Mouse (Mus musculus) T-helper 2 cell (primary cell): Measurements from ENCODE around the gene Nudt13.
"Not testable (repeated sequence)": the region's sequence is repeated elsewhere in the genome, so short reads cannot be mapped to it uniquely, and the experiment has no call there.

Experiments used
- in situ Hi-C: fragments of 300-600 bp; cut with MboI, MseI; formaldehyde crosslinking; loops from one replicate; pipeline ENCODE4 v1.15.1; 2025; ENCODE audit warnings: high pct_unique_total_duplicates

The Nudt13 gene

DNA sequence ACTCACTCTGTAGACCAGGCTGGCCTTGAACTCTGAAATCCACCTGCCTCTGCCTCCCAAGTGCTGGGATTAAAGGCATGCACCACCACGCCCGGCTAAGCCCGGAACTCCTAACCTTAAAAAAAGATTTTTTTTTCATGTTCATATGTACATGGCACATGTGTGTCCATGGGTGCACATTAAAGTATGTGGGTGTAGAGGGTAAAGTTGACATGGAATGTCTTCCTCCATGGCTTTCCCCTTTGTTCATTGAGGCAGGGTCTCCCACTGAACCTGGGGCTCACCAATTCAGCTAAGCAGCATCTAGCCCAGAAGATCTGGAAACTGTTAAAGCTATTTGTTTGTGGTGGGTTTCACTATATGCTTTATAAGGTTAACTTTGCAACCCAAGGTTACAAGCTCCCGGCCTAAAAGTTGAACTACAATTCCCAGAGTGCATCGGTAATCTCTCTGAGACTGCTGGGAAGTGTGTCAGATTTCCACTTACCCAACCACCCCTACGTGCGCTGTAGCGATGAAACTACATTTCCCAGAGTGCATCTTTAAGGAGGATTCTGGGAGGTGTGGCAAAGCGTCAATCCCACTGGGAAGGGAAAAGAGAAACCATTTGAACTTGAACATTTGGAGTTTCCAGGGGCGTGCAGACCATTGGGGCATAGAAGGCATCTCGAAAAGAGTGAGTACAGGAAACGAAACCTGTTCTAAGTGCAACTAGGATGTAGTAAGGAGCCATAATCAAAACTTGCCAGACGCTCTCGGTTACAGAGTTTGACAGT lies at the start of gene Nudt13:
Gene Nudt13 (plus strand): TSS at position 581 of the 776 bp plus-strand sequence.
- in situ Hi-C loops, result no loop called here

DNA sequence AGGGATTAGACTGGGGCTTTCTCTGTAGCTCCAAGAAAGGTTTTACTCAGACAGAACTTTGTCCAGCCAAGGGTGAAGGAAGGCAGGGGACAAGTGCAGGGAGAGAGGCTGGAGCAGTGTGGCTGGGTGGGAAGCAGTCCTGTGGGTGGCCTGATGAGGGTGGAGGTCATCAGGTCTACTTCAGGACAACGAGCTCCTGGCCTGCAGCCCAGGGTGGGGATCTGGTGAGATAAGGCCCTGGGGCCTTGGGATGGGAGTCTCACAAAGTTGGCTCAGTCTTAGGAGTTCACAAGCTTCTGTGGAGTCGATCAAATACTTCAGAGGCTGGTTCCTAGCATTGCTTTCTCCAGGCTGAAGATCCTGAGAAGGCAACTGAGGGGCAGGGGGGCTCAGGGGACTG lies 49.2 kb upstream of the Nudt13 start:
- in situ Hi-C loops, result loop anchor here (5.0 to 10.0 kb wide), 2 partner anchors 48 to 411 kb away; no protein-coding TSS in a partner anchor

DNA sequence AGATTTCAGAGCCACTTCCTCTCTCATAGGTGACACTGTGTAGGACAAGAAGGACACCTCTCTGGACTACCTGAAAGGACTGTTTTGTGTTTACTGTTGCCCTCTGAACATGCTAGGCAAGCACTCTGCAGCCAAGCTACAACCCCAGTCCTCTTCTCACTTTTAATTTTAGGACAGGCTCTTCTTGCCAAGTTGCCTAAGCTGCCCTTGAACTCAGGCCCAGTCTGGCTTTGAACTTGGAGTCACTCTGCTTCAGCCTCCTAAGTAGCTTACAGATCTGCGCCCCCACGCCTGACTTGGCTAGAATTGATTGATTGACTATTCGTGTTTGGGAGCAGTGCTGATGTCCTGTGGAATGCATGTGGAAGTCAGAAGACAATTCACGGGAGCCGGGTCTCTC lies 48.6 kb upstream of the Nudt13 start:
- in situ Hi-C loops, result loop anchor here (5.0 to 10.0 kb wide), 2 partner anchors 49 to 411 kb away; no protein-coding TSS in a partner anchor

DNA sequence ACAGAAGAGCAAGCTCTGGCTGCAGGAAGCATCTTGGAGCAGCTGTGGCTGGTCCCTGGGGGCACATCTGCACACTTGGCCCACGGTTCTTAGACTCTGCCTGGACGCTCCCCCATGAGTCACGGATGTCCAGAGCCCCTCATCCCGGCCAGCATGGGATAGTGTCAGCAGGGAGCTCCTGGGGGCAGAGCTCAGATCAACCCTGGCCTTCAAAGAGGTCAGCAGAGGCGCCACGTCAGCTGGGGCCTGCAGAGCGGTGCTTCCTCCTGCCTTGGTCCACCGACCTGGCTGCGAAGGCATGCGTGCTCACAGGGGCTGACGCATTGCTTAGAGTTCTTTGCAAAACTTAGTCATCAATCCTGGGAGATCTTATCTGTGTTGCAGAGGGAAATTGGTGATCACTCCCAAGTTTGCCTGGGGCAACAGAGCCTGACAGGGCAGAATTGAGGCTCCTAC lies 47.7 kb upstream of the Nudt13 start:
- in situ Hi-C loops, result loop anchor here (5.0 to 10.0 kb wide), 2 partner anchors 50 to 412 kb away; no protein-coding TSS in a partner anchor

DNA sequence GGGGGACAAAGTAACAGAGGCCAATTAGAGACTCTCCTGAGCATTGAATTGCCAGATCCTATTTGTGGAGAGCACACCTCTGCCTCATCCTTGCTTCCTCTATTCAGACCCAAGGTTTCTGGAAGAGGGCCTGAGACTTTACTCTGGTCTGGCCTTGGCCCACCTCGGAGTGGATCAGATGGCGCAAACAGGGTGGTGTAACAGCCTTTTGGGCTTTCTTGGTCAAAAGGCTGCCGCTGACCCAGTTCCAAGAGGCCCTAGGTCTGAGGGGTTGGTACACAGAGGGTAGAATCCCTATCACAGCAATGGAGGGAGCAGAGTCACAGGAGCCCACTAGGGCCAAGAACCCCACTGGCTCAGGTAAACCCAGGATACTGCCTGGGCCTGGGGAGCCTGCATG lies 46.5 kb upstream of the Nudt13 start:
- in situ Hi-C loops, result loop anchor here (5.0 to 10.0 kb wide), 2 partner anchors 51 to 413 kb away; no protein-coding TSS in a partner anchor

DNA sequence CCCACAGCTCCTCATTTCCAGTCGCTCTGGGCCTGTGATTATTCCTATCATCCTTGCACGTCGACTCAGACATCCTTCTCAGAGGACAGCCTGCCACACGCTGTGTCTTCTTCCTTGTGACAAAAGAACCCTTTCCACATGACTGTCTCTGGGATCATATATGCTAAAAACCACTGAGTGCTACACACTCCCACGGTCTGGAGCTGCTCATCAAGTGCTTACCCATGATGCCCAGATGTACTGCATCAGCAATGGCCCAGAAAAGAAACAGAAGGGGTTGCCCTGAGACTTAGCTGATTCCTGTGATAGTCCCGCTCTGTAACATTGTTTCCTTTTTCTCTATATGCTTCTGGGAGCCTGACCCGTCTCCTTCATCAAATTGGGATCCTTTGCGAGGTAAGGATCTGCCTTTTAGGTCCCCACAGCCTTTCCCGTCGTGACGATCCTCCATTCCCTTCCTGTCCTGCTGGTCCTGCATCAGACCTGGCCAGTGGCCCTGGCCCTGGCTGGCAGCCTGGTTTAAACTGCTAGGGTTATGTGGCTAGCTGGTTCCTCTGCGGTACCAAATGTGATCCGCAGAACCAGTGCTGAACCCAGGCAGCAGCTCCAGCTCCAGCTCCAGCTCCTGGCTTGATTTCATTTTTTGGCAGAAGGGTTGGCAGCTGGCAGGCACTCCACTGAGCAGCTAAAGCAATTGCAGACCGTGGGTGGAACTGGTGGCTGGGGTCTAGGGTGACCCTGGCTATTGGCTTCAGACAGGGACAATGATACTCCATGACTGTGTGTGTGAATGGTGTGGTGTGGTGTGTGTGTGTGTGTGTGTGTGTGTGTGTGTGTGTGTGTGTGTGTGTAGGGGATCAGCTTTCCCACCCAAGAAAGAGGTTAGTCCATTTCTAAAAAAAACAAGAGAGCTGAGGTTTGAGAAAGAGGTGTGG lies 44.0 kb upstream of the Nudt13 start:
- in situ Hi-C loops, result loop anchor here (10.0 kb wide), 1 partner anchor 546 kb away; no protein-coding TSS in a partner anchor

DNA sequence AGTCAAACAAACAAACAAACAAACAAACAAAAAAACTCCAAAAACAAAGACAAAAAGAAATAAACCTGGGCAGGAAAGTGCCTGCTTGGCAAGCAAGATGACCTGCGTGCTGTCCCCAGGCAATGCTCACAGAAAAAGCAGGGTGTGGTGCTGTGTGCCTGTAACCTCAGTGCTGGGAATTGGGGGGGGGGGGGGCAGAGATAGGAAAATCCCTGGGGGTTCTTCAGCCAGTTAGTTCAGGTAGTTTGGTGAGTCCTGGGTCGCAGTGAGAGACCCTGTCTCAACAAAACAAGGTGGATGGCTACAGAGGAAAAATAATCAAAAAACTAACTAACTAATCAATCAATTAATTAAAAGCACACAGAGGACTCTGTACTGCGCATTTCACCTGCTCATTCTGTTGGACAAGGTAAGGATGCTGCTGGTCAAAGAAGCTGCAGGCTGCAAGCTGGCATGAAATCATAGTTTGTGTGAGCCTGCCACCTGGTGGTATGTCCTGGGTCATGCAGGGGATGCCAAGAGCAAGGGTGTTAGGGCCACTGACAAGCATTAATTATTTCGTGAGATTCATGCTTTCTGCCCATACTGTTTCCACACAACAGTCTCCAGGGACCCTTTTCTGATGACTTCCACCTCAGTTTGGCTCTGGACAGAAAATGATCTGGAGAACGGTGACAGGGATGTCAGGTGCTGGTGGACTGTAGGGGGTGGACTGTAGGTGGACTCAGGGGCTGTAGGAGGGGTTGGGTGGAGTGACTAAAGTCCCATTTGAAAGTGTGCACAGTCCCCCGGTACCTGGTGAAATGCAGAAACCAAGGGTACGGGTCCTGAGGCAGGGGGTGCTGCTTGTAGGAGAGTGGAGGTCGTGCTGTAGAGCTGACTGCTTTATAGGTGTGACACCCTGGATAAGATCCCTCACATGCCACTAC lies 36.0 kb upstream of the Nudt13 start:
- in situ Hi-C loops, result loop anchor here (10.0 kb wide), 1 partner anchor 554 kb away; no protein-coding TSS in a partner anchor

DNA sequence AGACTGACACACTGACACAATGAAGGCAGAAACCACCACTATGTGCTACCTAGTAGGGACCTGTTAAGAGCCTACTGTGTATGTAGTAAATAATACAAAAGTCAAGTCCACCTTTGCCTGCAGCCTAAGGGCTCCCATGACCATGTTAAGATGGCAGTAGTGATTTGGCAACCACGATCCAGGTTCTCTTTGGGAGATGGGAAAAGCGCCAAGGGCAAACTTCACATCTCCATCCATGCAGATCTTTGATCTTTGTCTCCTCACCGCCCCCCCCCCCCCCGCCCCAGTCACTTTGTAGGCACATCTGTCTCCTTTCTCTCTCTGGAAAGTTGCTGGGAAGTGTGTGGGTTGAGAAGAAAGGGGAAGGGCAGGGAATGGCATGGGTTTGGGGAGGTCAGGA lies 32.2 kb upstream of the Nudt13 start:
- in situ Hi-C loops, result loop anchor here (5.0 kb wide), 1 partner anchor 150 kb away; no protein-coding TSS in a partner anchor

DNA sequence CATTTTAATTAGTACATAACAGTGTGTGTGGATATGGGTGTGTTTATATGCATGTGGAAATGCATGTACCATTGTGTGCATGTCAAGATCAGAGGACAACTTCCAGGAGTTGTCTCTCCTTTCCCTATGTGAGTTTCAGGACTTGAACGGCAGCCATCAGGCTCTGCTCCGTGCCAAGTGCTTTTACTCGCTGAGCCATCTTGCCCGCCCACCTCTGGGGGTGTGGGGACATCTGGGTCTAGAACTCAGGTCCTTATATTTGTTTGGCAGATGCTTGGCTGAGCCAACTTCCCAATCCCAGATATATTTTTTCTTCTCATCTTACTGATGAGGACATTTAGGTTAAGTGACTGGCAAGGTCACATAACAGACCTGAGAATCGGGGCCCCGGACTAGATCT lies 26.1 kb upstream of the Nudt13 start:
- in situ Hi-C loops, result no loop called here

DNA sequence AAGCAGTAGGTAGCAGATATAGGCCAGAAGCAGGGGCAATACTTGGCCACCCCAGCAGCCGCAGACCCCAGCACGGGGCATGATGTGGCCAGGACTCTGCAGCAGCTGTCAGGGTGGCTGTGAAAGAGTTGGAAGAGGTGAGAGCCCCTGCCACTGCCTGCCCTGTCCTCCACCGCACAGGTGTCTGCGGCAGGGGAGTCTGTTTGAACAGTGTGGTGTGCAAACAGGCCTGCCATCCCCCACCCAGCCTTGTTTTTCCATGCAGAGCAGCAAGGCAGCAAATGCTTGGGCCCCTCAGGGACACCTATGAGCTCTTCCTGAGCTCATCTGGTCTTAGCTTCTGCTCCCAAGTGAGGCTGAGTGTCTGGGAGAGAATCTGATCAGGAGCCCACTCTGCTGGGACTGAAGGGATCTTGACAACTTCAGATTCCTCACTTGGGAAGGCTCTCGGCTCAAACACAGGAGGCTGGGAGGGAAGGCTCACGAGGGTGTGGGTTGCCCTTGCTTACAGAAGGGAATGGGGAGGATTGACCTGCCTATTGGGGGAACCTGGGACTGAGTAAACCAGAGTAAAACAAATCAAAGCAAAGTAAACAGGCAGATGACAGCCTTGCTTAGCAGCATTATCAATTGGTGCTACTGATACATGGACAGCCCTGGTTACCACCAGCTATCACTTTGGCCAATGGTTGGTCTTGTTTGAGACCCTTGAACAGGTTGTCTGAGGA lies 25.3 kb upstream of the Nudt13 start, which contains the start of gene Kcnk16:
Gene Kcnk16 (minus strand): TSS at position 118 of the 728 bp plus-strand sequence.
- in situ Hi-C loops, result no loop called here

DNA sequence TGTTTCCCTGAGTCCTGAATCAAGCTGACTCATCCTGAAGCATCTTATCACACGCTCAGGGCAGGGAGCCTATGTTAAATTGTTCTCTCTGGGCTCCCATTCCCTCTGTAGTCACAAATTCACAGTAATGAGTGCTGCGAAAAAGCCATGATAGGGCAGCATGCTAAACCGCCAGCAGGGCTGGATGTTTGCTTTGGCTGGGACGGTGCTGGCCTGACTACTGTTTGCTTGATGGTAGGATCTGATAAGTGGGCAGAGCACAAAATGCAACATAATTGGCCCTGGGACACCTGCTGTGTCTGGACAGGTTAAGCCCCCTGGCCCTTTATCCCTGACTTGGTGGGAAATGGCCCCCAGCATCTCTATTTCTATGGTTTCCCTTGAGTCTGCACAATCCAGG lies 3.1 kb upstream of the Nudt13 start:
- in situ Hi-C loops, result no loop called here

DNA sequence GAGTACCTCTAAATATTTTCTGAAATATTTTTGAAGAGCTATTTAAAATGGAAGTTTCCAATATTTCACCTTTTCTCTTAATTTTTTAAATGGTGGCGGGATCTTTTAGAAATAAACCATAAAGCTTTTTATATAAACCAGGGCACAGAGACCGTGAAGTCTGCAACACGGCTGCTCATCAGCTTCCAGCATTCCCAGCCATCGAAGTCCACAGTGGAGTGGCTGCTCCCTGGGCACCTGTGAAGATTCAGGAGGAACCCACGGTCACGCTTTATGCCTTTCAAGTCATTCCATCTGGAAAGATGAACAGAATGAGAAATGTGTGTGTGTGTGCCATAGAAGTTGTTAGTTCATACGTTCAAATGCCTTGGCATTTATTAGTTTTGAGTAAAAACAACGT lies 450 bp downstream of the Nudt13 start:
- in situ Hi-C loops, result no loop called here

DNA sequence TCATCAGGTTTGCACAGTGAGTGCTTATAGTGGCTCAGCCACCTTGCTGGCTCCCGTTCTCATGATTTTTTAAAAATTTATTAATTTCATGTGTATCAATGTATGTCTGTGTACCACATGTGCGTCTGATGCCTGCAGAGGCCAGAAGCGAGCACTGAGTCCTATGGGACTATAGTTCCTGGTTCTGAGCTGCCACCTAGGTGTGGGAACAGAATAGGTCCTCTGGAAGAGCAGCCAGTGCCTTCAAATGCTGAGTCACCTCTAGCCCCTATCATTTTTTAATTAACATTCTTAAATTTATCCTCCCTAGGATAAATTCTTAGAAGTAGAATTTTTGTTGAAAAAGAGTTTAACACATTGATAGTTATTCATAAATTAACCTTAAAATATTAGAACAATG lies 3.1 kb downstream of the Nudt13 start:
- in situ Hi-C loops, result no loop called here

DNA sequence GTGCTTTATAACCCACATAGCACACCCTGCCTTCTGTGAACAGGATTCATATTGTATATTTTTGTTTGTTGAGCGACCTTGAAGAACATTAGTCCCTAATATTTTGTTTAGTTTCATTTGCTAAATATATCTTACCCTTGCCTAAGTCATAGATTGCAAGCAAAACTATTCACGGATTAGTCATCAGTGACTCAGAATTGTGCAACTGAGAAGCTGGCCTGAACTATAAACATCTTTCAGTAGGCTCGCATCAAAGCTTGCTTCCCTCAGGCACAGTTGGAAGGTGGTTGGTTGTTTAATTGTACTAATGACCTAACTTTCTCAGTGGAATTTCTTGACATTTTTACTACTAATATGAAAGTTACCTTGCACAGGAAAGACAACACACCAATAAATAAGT lies 3.6 kb downstream of the Nudt13 start:
- in situ Hi-C loops, result no loop called here

DNA sequence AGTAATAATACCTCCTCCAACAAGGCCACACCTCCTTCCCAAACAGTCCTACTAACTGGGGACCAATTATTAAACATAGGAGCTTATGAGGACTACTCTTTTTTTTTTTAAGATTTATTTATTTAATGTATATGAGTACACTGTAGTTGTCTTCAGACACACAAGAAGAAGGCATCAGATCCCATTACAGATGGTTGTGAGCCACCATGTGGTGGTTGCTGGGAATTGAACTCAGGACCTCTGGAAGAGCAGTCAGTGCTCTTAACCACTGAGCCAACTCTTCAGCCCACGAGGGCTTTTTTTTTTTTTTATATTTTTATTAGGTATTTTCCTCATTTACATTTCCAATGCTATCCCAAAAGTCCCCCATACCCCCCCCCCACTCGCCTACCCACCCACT lies 10.6 kb downstream of the Nudt13 start:
- in situ Hi-C loops, result not testable (repeated sequence)

DNA sequence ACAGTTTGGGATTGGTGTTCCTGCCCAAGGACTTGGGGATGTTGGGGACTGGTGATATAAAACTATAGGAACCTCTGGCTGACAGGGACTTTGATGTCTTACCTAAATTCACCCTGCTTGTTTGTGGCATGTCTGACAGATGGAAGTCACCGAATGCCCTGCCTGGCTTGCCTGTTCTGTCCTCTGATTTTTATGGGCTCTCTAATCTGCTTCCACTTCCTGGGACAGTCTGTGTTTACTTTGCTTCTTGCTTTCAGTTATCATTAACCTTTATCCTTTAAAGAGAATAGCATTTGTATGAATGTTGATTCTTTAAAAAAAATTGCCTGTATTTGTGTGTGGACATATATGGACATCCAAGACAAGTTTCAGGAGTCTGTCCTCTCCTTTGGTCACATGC lies 20.6 kb downstream of the Nudt13 start:
- in situ Hi-C loops, result no loop called here

DNA sequence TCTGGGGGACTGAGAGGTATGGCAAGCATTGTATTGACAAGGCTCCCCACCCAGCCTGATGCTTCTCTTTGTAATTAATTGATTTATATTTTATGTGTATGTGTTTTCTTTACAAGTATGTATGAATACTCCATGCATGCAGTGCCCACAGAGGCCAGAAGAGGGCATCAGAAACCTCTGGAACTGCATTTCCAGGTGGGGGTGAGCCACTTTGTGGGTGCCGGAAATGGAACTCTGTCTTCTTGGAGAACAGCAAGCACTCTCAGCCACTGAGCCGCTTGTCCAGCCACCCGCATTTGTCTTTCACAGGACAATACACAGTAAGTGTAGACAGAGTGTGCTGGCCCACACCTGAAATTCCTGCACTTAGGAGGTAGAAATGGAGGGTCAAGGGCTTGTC lies 24.9 kb downstream of the Nudt13 start:
- in situ Hi-C loops, result no loop called here

DNA sequence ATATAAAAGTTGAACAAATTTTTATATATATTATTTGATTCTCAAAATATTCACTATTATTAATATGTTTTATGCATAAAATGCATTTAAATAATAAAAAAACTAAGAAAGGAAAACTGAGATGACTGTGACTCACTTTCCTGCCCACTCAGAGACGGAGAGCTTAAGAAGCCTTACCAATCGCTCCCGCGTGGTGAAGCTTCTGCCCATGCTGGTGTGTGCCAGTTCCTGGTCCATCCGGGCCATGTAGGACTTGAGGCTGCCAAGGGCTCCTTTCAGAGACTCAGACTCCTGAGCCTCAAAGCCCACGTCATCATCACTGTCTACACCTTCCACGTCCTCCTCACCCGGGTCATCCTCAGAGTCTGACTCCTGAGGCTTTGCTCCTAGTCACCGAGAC lies 29.7 kb downstream of the Nudt13 start:
- in situ Hi-C loops, result no loop called here

DNA sequence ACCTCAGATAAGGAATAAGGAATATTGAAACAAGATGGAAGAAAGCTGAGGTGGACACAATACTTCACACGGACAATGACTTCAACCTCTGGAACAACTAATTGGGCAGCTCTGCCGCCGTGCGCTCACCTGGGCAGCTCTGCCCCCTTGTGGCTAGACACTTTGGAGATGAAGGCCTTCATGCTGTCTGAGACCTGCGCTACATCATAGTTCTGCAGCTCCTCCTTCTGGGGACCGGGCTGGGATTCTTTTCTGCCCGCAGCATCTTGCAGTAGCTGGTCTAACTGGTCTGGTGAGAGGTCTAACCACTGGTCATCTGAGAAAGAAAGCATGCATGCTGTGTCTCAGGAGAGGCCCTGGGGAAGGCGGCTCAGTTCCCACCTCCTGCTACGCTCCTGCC lies 34.0 kb downstream of the Nudt13 start:
- in situ Hi-C loops, result no loop called here

DNA sequence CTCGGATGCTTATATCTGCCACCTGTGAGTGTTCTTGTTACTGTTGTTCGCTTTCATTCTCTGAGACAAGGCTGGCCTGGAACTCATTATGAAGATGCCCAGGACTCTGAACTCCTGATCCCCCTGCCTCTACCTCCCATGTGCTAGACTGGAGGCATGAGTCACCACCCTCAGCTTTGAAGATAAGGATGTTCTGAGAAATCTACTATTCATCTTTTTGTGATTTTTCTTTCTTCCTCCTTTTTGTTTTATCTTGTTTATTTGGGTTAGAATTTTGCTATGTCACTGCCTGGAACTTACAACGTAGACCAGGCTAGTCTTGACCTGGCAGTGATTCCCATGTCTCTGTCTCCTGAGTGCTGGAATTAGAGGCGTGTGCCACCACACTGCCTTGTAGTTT lies 36.8 kb downstream of the Nudt13 start:
- in situ Hi-C loops, result no loop called here
